Mouse (Mus musculus) stomach, embryonic 15.5 days (tissue): ENCODE results near the gene Ifna12. TPM values are rescaled to one million over a fixed set of nuclear protein-coding genes. Genes with fewer than 3 reads are reported as not detected.
A peak's percentile ranks its signal among the peaks of the same experiment; 100 is the strongest.
"Not testable (repeated sequence)": the region's sequence is repeated elsewhere in the genome, so short reads cannot be mapped to it uniquely, and the experiment has no call there.

Experiments
- ATAC-seq: fragments of 200-750 bp; cut with Nextera tagmentation; 2 replicates; pipeline ENCODE4 v1.8.0; 2017; ENCODE audit warnings: low read depth, moderate number of reproducible peaks, moderate TSS enrichment; ENCODE audit not compliant: insufficient read depth, low FRiP score
- H3K27ac ChIP-seq: fragments of 300-500 bp; sonication (generic); 2 replicates; pipeline ENCODE4 v1.5.1; 2015; ENCODE audit warnings: mild to moderate bottlenecking, inconsistent platforms
- H3K27me3 ChIP-seq: fragments of 300-500 bp; sonication (generic); replicated peaks from 2 replicates; pipeline ENCODE4 v1.6.1; 2015; ENCODE audit warnings: inconsistent platforms
- H3K36me3 ChIP-seq: fragments of 300-500 bp; sonication (generic); 2 replicates; pipeline ENCODE4 v1.6.1; 2015; ENCODE audit warnings: inconsistent platforms
- H3K4me1 ChIP-seq: fragments of 300-500 bp; sonication (generic); 2 replicates; pipeline ENCODE4 v1.6.1; 2015; ENCODE audit warnings: inconsistent platforms
- H3K4me2 ChIP-seq: fragments of 300-500 bp; sonication (generic); 2 replicates; pipeline ENCODE4 v1.6.1; 2015; ENCODE audit warnings: mild to moderate bottlenecking, inconsistent platforms
- H3K4me3 ChIP-seq: fragments of 300-500 bp; sonication (generic); replicated peaks from 2 replicates; pipeline ENCODE4 v1.5.1; 2015; ENCODE audit warnings: inconsistent platforms
- H3K9ac ChIP-seq: fragments of 300-500 bp; sonication (generic); 2 replicates; pipeline ENCODE4 v1.6.1; 2015; ENCODE audit warnings: inconsistent platforms
- H3K9me3 ChIP-seq: fragments of 300-500 bp; sonication (generic); 2 replicates; pipeline ENCODE4 v1.6.1; 2016; ENCODE audit warnings: inconsistent platforms
- WGBS: fragments of 180-500 bp; shearing (Covaris S2); methylation state at CpG from one replicate; pipeline ENCODE4 v1.1.7; 2015; 5-methylcytosine and 5-hydroxymethylcytosine counted together
- polyA plus RNA-seq: library from polyadenylated mRNA; unstranded; fragments of >200 nt; fragmentation: Nextera tagmentation; extraction: Ambion mirVana; gene quantifications from 2 replicates; pipeline ENCODE4 v1.2.1, GENCODE M21; 2015

Gene Ifna12
- not detected in 2 replicates for polyA plus RNA-seq

- Histone ChIP-seq H3K9ac (no peak within 1 kb of the TSS), H3K9me3 (no peaks in the 10 kb centered on the region), H3K27me3 (no peaks in the 10 kb centered on the region), H3K36me3 (no peaks in the 10 kb centered on the region), H3K4me3 (no peak within 1 kb of the TSS), H3K27ac (no peak within 1 kb of the TSS), H3K4me2 (no peak within 1 kb of the TSS), H3K4me1 (no peaks in the 10 kb centered on the region)
- no peak for ATAC-seq
Measured at GRCm38 (mm10) chr4:88603276-88603675, at the start of gene Ifna12. Gene Ifna12, minus strand, starts transcription at chr4:88603376.

- Histone ChIP-seq H3K27ac (no peak within 1 kb of the TSS), H3K4me1 (no peaks in the 10 kb centered on the region), H3K4me3 (no peak within 1 kb of the TSS), H3K4me2 (no peak within 1 kb of the TSS), H3K27me3 (no peaks in the 10 kb centered on the region), H3K9me3 (no peaks in the 10 kb centered on the region), H3K9ac (no peak within 1 kb of the TSS), H3K36me3 (no peaks in the 10 kb centered on the region)
- WGBS = 44% methylated on average over 2 of the region's 2 CpGs
- no peak for ATAC-seq
Measured at GRCm38 (mm10) chr4:88644359-88644758, 41.2 kb upstream of the Ifna12 start, which contains the start of gene Ifna13. Gene Ifna13, minus strand, starts transcription at chr4:88644459.

- no peak overlapping the region for H3K4me3 ChIP-seq
- H3K27me3 ChIP-seq = no peaks in the 10 kb centered on the region
- H3K9ac ChIP-seq = no peak overlapping the region
- 23% methylated on average over 2 of the region's 2 CpGs for WGBS
- no peak for ATAC-seq
- no peak overlapping the region for H3K27ac ChIP-seq
- H3K9me3 ChIP-seq = no peaks in the 10 kb centered on the region
- no peaks in the 10 kb centered on the region for H3K4me1 ChIP-seq
- H3K36me3 ChIP-seq = no peaks in the 10 kb centered on the region
- no peak overlapping the region for H3K4me2 ChIP-seq
Measured at GRCm38 (mm10) chr4:88642526-88642925, 39.4 kb upstream of the Ifna12 start.

GRCm38 (mm10) chr4:88641077-88641831, 38.1 kb upstream of the Ifna12 start:
- H3K27ac ChIP-seq = peak overlapping the region; percentile 44; the same call in 1 of the 2 replicates
- WGBS = 13% methylated on average over 11 of the region's 11 CpGs
- no peaks in the 10 kb centered on the region for H3K4me1 ChIP-seq

GRCm38 (mm10) chr4:88640704-88641076, 37.5 kb upstream of the Ifna12 start:
- ATAC-seq = no peak
- WGBS = 58% methylated on average over 8 of the region's 8 CpGs

More at GRCm38 (mm10) chr4:88641077-88641831, 38.1 kb upstream of the Ifna12 start:
- H3K27me3 ChIP-seq = no peaks in the 10 kb centered on the region
- no peaks in the 10 kb centered on the region for H3K9me3 ChIP-seq
- H3K36me3 ChIP-seq = no peaks in the 10 kb centered on the region
- peak overlapping the region; percentile 58 for H3K4me2 ChIP-seq
- H3K4me3 ChIP-seq = peak overlapping the region; percentile 43
- no peak overlapping the region for H3K9ac ChIP-seq
- ATAC-seq = peak; percentile 88

GRCm38 (mm10) chr4:88634311-88634710, 31.1 kb upstream of the Ifna12 start, which contains the start of gene C87499:
Gene C87499, minus strand, starts transcription at chr4:88634411.
- Histone ChIP-seq H3K27me3 (no peaks in the 10 kb centered on the region), H3K36me3 (no peaks in the 10 kb centered on the region), H3K4me2 (no peak within 1 kb of the TSS), H3K9me3 (no peaks in the 10 kb centered on the region), H3K27ac (no peak within 1 kb of the TSS), H3K9ac (no peak within 1 kb of the TSS), H3K4me1 (no peaks in the 10 kb centered on the region), H3K4me3 (no peak within 1 kb of the TSS)
- ATAC-seq = no peak
- WGBS = 89% methylated on average over 4 of the region's 4 CpGs

More at GRCm38 (mm10) chr4:88640704-88641076, 37.5 kb upstream of the Ifna12 start:
- Histone ChIP-seq H3K4me3 (peak overlapping the region; percentile 43), H3K4me1 (no peaks in the 10 kb centered on the region), H3K36me3 (no peaks in the 10 kb centered on the region), H3K9ac (no peak overlapping the region), H3K27ac (no peak overlapping the region), H3K4me2 (peak overlapping the region; percentile 58), H3K9me3 (no peaks in the 10 kb centered on the region), H3K27me3 (no peaks in the 10 kb centered on the region)

GRCm38 (mm10) chr4:88592285-88592684, 10.9 kb downstream of the Ifna12 start, which contains the start of gene Ifna9:
Gene Ifna9, minus strand, starts transcription at chr4:88592385.
- WGBS = 79% methylated on average over 1 of the region's 1 CpGs
- Histone ChIP-seq H3K4me3 (no peak within 1 kb of the TSS), H3K4me2 (no peak within 1 kb of the TSS), H3K36me3 (no peaks in the 10 kb centered on the region), H3K27ac (no peak within 1 kb of the TSS), H3K9me3 (no peaks in the 10 kb centered on the region), H3K27me3 (no peaks in the 10 kb centered on the region), H3K9ac (no peak within 1 kb of the TSS), H3K4me1 (no peaks in the 10 kb centered on the region)
- ATAC-seq = no peak

- Histone ChIP-seq H3K36me3 (no peaks in the 10 kb centered on the region), H3K9ac (no peak within 1 kb of the TSS), H3K9me3 (no peaks in the 10 kb centered on the region), H3K4me3 (no peak within 1 kb of the TSS), H3K27ac (no peak within 1 kb of the TSS), H3K4me1 (no peaks in the 10 kb centered on the region), H3K4me2 (no peak within 1 kb of the TSS), H3K27me3 (no peaks in the 10 kb centered on the region)
- whole genome bisulfite sequencing = 75% methylated on average over 1 of the region's 1 CpGs
- ATAC-seq = no peak
Measured at GRCm38 (mm10) chr4:88571698-88572097, 31.5 kb downstream of the Ifna12 start, which contains the start of gene Ifna14. Gene Ifna14, minus strand, starts transcription at chr4:88571798.

- no peak for ATAC-seq
- Histone ChIP-seq H3K36me3 (no peaks in the 10 kb centered on the region), H3K4me1 (no peaks in the 10 kb centered on the region), H3K9me3 (no peaks in the 10 kb centered on the region), H3K27me3 (no peaks in the 10 kb centered on the region), H3K4me2 (no peak overlapping the region), H3K4me3 (no peak overlapping the region), H3K9ac (no peak overlapping the region), H3K27ac (no peak overlapping the region)
- WGBS = 90% methylated on average over 1 of the region's 1 CpGs
Measured at GRCm38 (mm10) chr4:88561791-88562190, 41.4 kb downstream of the Ifna12 start.

- not testable (repeated sequence) for H3K9ac ChIP-seq, H3K27me3 ChIP-seq, H3K36me3 ChIP-seq, H3K4me3 ChIP-seq, H3K27ac ChIP-seq, H3K9me3 ChIP-seq, H3K4me1 ChIP-seq, ATAC-seq, H3K4me2 ChIP-seq
Measured at GRCm38 (mm10) chr4:88558145-88558544, 45.0 kb downstream of the Ifna12 start, which contains the start of gene Ifna15. Gene Ifna15, minus strand, starts transcription at chr4:88558245.
